Mouse (Mus musculus) NIH3T3 (cell line): Measurements from ENCODE around the gene Vmn1r188.
"Not testable (repeated sequence)": the region's sequence is repeated elsewhere in the genome, so short reads cannot be mapped to it uniquely, and the experiment has no call there.

ENCODE experiments used
- DNase-seq: peaks from one replicate; pipeline ENCODE4 v3.0.0-alpha.2; 2012; ENCODE audit warnings: low read depth

Vmn1r188 gene

GRCm38 (mm10) chr13:22049737-22050440 lies 34.4 kb upstream of the Vmn1r188 start:
- peak; percentile 47 for DNase-seq

GRCm38 (mm10) chr13:22050591-22051522 lies 33.4 kb upstream of the Vmn1r188 start:
- DNase-seq = peak; percentile 89

GRCm38 (mm10) chr13:22051523-22051859 lies 32.7 kb upstream of the Vmn1r188 start:
- DNase-seq = no peak

GRCm38 (mm10) chr13:22053754-22054153 lies 30.5 kb upstream of the Vmn1r188 start:
- DNase-seq = no peak

- no peak for DNase-seq
Measured at GRCm38 (mm10) chr13:22061422-22061821, 22.8 kb upstream of the Vmn1r188 start.

- no peak for DNase-seq
Measured at GRCm38 (mm10) chr13:22063468-22063867, 20.8 kb upstream of the Vmn1r188 start.

- not testable (repeated sequence) for DNase-seq
Measured at GRCm38 (mm10) chr13:22105724-22106123, 21.5 kb downstream of the Vmn1r188 start, which contains the start of gene Vmn1r189. Gene Vmn1r189, minus strand, starts transcription at chr13:22105824.

GRCm38 (mm10) chr13:22136495-22137293 lies 52.5 kb downstream of the Vmn1r188 start:
- not testable (repeated sequence) for DNase-seq
